Mouse (Mus musculus) 3T3-L1 (cell line): ENCODE data around the gene Cox8b.
A peak's percentile ranks its signal among the peaks of the same experiment; 100 is the strongest.
"Not testable (repeated sequence)": the region's sequence is repeated elsewhere in the genome, so short reads cannot be mapped to it uniquely, and the experiment has no call there.

Source experiments
- DNase-seq: peaks from one replicate; pipeline ENCODE4 v3.0.0-alpha.2; 2015; ENCODE audit warnings: low read depth, low spot score

Gene Cox8b

DNA sequence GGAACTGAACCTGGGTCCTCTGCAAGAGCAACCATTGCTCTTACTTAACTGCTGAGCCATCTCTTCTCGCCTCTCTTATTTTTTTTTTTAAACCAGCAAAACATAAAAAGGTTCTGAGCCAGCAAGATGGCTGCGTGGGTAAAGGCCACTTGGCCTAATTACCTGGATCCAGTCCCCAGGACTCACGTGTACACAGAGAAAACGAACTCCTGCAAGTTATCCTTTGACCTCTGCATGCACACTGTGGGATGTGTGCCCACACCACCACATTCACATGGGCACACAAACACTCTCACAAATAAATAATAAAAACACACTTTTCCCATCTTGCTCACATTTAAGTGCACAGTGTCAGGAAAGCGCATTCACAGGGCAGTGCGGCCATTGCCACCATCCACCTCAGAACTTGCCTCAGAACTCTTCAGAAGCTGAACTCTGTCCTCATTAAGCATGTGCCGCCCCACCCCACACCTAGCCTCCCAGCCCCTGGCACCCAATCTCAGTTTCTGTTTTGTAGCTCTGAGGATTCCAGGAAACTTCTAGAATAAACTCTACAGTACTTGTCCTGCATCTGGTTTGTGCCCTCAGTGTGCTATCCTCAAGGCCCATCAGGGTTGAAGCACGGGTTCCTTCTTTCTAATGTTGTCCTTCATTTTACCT is 13.9 kb upstream of the Cox8b start:
- DNase-seq, result no peak

DNA sequence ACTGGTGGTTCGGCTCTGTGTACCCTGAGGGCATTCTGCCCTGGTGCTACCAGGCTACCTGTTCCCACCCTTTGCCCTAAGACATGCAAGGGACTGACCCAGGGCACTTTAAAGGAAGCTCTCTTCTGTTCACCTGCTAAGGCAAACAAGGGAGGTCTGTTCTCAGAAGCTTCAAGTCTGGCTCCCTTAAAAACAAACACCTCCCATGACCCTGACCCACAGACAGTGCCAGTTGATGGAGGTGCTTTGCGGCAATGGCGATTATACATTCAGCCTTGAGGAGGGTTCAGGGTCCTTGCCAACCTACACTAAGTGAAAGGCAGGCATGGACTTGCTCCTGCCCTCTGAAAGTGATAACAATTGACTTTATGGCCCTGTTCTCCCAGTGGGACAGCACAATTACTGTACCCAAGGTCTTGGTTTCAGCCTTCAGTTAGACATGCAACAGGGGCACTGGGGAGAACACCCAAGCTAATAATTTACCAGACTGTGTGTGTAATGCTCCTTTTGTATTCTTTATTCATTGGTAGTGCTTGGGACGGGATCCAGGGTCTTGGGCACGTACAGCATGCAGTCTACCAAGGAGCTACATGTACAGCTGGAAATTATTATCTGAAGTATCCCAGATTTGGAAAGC is 12.7 kb upstream of the Cox8b start:
- no peak for DNase-seq

DNA sequence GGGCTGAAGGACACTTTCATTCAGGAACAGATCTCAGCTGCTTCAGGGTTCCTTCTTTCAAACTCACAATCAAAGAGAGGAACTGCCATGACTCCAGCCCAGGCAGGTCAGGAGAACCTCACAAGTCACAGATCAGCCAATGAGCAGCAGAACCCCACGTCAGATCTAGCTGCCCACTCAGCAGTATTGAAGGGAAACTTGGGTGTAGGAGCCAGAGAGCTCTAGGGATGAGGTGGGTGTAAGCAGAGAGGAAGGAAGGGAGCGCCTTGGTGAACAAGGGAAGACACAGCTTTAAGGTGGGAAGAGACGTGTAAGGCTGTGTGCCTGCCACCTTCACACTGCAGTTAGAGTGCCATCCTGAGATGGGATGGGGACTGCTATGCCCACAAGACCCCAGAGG is 12.0 kb upstream of the Cox8b start:
- DNase-seq, result no peak

DNA sequence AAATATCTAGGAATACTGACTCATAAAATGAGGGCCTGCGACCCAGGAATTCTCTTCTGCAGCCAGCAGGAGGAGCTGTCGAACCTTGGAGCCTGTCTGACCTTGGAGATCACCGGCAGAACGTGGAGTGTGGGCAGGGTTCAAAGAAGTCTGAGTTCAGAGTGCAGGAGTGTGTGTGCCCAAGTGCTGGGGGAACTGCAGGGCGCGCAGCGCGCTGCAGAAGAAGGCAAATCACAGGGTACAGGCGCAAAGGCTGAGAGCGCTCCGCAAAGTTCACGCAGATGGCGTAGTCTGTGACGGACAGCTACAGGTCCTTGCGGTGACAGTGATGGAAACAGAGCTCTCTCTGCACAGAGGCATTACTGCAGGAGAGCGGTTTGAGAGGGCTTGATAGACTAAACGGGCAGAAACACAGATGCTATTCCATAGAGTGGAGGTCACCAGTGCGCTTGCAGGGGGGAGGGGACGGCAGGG is 8.4 kb upstream of the Cox8b start:
- peak; percentile 75 for DNase-seq

- DNase-seq, result no peak
Observed at GRCm38 (mm10) chr7:140908181-140908580, 7.9 kb upstream of the Cox8b start.

- no peak for DNase-seq
Observed at GRCm38 (mm10) chr7:140907697-140908096, 7.5 kb upstream of the Cox8b start.

- DNase-seq, result no peak
Observed at GRCm38 (mm10) chr7:140907131-140907530, 6.9 kb upstream of the Cox8b start.

GRCm38 (mm10) chr7:140905642-140906081 is 5.4 kb upstream of the Cox8b start:
- no peak for DNase-seq

- DNase-seq, result peak; percentile 74
Observed at GRCm38 (mm10) chr7:140903212-140903611, 3.0 kb upstream of the Cox8b start.

DNA sequence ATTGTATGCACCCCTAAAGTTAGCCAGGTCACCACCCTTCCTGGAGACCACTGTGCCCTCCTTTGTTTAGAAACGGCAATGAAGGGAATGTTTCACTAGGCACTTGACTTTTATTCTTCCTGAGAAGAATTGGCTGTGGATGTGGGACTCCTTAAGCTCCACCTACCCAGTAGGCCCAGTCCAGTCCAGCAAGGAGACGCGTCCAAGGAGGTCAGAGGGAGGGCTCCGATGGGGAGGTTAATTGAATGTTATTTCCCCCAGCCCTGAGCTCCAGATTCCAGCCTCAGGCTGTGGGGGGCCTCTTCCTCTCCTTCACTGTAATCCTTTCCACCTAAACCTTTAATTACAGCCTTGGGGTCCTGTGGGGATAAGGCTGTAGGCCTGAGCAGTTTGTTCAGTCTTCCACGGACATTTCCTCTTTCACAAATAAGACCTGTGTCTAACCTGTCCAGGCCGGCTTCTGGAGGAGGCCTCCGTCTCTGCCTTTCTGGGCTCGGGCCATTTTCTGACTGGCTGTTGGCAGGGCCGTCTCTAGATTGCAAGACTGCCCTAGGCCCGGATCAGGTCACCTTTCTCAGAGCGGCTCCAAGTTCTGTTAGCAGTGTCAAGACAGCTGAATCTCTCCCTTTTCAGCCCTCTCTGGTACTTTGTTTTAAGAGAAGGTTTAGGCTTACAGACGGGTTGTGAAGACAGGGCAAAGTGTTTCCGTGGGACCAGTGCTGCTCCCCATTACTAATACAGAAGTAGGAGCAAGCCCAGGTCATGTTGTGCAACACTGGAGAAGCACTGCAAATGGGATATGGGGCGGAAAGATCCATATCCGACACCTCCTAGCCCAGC is 2.0 kb upstream of the Cox8b start:
- DNase-seq, result no peak

GRCm38 (mm10) chr7:140899121-140899520 is 1.1 kb downstream of the Cox8b start:
- no peak for DNase-seq

GRCm38 (mm10) chr7:140897863-140898262 is 2.4 kb downstream of the Cox8b start:
- no peak for DNase-seq

GRCm38 (mm10) chr7:140894611-140895010 is 5.6 kb downstream of the Cox8b start:
- no peak for DNase-seq

DNA sequence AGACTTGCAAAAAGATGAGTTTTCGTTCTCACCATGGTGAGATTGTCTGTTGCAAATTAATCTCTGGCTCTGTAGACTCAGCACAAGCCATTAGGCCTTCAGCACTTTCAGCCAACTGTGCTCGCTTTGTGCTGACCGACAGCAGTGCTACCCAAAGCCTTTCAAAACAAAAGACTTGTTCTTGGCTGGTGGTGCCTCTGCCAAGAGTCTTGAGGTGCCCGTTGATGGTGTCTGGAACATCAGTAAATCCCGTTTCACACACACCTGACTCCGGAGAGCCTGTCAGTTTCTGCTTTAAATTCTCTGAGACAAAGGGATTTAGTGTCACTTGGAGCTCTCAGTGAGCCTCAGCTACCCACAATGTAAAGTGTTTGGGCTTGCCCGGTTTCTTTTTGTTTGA is 6.2 kb downstream of the Cox8b start:
- no peak for DNase-seq

DNA sequence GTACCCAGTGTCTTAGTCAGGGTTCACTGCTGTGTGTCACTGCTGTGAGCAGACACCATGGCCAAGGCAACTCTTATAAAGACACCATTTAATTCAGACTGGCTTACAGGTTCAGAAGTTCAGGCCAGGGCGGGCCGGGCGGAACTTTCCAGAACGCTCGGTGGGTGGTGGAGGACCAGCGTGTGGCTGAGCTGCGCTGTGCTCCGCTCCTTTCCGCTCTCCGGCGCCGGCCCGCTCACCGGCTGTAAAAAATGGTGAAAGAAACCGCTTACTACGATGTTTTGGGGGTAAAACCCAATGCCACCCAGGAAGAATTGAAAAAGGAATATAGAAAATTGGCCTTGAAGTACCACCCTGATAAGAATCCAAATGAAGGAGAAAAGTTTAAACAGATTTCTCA is 9.6 kb downstream of the Cox8b start:
- DNase-seq, result not testable (repeated sequence)

DNA sequence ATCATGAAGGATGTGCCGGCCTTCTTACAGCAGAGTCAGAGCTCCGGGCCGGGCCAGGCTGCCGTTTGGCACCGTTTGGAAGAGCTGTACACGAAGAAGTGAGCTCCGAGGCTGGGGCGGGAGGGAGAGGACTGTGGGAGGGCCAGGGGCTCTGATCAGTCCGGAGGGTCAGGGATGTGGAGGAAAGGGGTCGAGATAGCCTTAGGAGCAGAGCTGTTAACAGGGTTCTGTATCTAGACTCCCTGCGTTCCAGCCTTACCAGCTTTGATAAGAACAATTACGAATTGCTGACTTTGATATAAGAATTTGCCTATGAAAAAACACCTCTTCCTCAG is 17.8 kb downstream of the Cox8b start:
- DNase-seq, result no peak

DNA sequence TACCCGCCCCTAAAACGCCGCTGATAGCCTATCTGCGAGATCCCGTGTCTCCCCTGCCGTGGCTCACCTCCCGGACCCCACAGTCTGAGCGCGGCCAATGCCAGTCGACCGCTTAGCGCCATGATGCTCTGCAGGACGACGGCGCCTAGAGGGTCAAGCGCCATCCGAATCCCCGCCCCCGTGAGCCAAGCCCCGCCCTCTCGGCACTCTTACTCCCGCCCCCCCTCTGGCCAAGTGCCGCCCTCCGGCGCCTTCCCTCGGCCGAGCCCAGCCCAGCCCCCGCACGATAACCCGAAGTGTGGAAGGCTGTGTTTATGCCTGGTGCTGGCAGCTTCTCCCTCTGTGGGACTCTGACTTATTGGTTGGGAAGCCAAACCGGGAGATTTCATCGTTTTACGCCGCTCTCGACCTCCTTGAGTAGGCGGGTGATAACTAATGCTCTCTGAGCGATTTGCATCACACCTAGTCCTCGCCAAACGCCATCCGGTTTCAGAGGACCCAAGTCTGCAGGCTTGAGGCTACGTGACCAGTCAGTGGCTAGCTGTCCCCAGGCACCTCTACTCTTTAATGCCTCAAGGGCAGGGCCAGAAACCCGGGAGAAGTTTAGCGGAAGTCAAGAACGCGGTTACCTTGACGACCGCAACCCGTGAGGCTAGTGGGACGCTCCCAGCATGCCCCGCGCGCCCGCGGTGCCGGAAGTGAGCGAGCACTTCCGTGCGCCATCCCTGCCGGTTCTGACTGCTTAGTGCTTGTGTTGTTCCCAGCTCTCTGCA is 18.4 kb downstream of the Cox8b start, which contains the start of the genes Psmd13 and Sirt3:
Psmd13 (plus strand) TSS at position 273 of the 773 bp plus-strand sequence.
Sirt3 (minus strand) TSS at position 614 of the 773 bp plus-strand sequence.
- peak; percentile 93 for DNase-seq

DNA sequence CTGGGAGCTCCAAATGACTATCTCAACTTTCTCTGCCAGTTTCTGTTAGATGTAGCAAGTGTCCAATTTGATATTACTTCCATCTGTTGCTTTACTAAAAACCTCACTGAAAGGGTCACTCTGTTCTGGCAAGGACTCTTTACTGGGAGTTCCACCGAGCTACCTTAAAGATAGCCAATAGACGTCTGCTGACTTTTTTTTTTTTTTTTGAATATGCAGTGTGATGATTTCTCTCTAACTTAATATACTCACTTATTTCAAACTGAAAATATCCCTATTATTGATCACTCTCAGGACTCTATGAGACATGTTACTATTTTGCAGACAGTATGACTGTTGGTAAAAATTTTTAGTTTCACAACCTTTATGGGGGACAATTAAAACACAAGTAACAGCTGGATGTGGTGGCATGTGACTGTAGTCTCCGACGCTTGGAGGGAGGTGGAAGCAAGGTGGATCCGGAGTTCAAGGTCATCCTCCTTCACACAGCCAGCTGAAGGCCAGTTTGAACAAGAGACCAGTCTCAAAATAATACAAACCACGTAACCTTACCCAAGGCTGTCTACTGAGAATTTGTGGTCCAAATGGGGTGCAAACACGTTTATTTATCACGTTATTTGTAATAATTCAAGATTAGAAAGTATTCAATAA is 19.3 kb downstream of the Cox8b start:
- DNase-seq, result peak; percentile 4

GRCm38 (mm10) chr7:140880419-140880818 is 19.8 kb downstream of the Cox8b start:
- DNase-seq, result no peak

- no peak for DNase-seq
Observed at GRCm38 (mm10) chr7:140879355-140879754, 20.9 kb downstream of the Cox8b start.

DNA sequence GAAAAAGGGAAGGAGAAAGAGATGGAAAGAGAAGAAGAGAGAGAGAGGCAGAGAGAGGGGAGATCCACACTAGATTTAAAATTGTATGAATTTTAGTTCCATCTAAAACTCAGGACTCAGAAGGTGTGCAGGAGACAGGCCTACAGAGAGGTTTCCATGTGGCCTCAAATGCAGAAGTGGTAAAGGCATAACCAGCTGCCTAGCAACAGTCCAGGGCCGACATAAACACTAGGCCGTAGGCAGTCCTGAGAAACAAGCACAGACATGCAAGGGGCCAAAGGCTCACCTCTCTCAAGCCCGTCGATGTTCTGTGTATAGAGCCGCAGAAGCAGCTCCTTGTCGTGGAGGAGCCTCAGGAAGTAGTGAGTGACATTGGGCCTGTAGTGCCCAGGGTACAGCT is 22.9 kb downstream of the Cox8b start:
- no peak for DNase-seq
